Mouse (Mus musculus) cerebellum, adult 2 months (tissue): Measurements from ENCODE around the gene Dnah9.

ENCODE experiments used
- CTCF ChIP-seq: fragments of 200-500 bp; IDR thresholded peaks from 2 replicates; pipeline ENCODE4 v1.5.1; 2011; ENCODE audit warnings: low read depth, mild to moderate bottlenecking, control low read depth, low read length, moderate library complexity, borderline replicate concordance; ENCODE audit not compliant: insufficient read depth
- POLR2A ChIP-seq: fragments of 200-500 bp; IDR thresholded peaks from 2 replicates; pipeline ENCODE4 v1.6.1; 2011; ENCODE audit warnings: low read length, control low read depth, borderline replicate concordance; ENCODE audit not compliant: insufficient read depth

DNA sequence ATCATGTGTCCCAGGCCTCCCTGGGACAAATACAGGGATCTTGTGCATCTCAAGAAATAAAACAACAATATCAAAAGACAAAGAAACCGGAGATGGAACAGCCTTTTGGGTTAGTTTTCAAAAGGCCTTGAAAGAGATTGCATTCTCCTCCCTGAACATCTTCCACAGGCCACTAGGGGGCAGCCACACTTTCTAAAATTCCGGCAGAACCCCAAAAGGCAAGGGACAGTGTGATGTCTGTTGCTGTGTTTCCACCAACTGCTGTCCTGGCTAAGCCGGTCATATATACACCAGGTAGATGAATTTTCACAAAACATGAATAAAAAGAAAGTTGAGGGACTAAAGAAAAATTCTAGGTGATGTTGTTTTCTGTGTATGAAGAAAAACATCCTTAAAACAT lies 46.3 kb downstream of the Dnah9 start:
- TF ChIP-seq CTCF (peak; percentile 74), POLR2A (no peak)
